Mouse (Mus musculus): Measurements from ENCODE around the gene Cenpo. TPM values are rescaled to one million over a fixed set of nuclear protein-coding genes. Genes with fewer than 3 reads are reported as not detected.

Cenpo gene
- polyA plus RNA-seq, 1 experiment, result 7.0 TPM

- TF ChIP-seq POLR2A (IDR thresholded peaks at IDR 0.05; ENCODE audit: low read depth, low read length) (no peak), CTCF (IDR thresholded peaks at IDR 0.05; ENCODE audit: extremely low read depth, insufficient read length, insufficient replicate concordance, low read depth, low read length) (no peak)
- 85% methylated on average over 9 of the region's 9 CpGs for WGBS
- Histone ChIP-seq H3K4me1 (ENCODE audit: control insufficient read depth, insufficient read depth, insufficient read length, low read length) (no peaks in the 10 kb centered on the region), H3K27me3 (ENCODE audit: control insufficient read depth, insufficient read depth, low read length) (no peaks in the 10 kb centered on the region), H3K4me3 (ENCODE audit: low read depth, low read length) (no peak overlapping the region), H3K36me3 (ENCODE audit: control insufficient read depth, insufficient read depth, low read length) (peaks cover 18% of the 10 kb centered on the region), H3K27ac (ENCODE audit: insufficient read depth, low read depth, low read length) (no peak overlapping the region)
Measured at GRCm38 (mm10) chr12:4211174-4211573, 22.9 kb downstream of the Cenpo start.

DNA sequence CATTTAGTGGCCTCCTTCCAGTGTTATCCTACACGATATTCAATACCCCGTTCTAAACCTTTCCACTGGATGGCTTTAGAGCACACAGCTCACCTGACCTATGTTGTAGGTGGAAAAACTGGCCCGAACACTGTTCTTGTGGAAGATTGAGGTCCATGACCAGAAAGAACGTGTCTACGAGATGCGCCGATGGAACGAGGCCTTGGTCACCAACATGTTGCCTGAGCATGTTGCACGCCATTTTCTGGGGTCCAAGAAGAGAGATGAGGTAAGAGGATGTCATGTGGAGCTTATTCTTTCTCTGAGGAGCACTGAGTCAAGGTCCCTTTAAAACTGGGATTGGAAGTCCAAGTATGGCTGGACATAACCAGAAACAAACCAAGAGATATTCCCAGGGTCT is 24.9 kb downstream of the Cenpo start:
- Histone ChIP-seq H3K4me1 (ENCODE audit: control insufficient read depth, insufficient read depth, insufficient read length, low read length) (no peaks in the 10 kb centered on the region), H3K36me3 (ENCODE audit: control insufficient read depth, insufficient read depth, low read length) (peaks cover 9% of the 10 kb centered on the region), H3K4me3 (ENCODE audit: low read depth, low read length) (no peak overlapping the region), H3K27me3 (ENCODE audit: control insufficient read depth, insufficient read depth, low read length) (no peaks in the 10 kb centered on the region), H3K27ac (ENCODE audit: insufficient read depth, low read depth, low read length) (no peak overlapping the region)
- TF ChIP-seq POLR2A (IDR thresholded peaks at IDR 0.05; ENCODE audit: low read depth, low read length) (no peak), CTCF (IDR thresholded peaks at IDR 0.05; ENCODE audit: extremely low read depth, insufficient read length, insufficient replicate concordance, low read depth, low read length) (no peak)
- WGBS, result 94% methylated on average over 9 of the region's 9 CpGs

- peaks cover 6% of the 10 kb centered on the region for H3K36me3 ChIP-seq (ENCODE audit: control insufficient read depth, insufficient read depth, low read length)
Measured at GRCm38 (mm10) chr12:4208405-4209133, 25.5 kb downstream of the Cenpo start.

DNA sequence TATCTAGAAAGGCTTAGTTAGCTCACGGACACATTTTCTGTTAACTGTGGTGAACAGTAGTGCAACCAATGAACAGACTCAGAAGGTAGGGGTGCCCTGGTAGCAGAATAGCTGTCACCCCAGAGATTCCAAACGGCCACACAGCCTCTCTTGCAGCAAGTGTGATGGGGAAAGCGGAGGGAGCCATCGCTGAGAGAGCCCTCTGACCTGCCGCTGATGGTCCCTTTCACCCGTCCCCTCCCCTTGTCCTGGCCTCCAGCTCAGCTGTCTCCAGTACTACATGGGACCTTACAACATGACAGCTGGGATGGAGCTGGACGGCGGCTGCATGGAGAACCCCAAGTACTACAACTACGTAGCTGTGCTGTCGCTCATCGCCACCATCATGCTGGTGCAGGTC is 28.0 kb downstream of the Cenpo start:
- H3K36me3 ChIP-seq (ENCODE audit: control insufficient read depth, insufficient read depth, low read length), result peaks cover 2% of the 10 kb centered on the region; the same call in 1 of the 2 replicates
- TF ChIP-seq CTCF (IDR thresholded peaks at IDR 0.05; ENCODE audit: extremely low read depth, insufficient read length, insufficient replicate concordance, low read depth, low read length) (no peak), POLR2A (IDR thresholded peaks at IDR 0.05; ENCODE audit: low read depth, low read length) (no peak)
- H3K27me3 ChIP-seq (ENCODE audit: control insufficient read depth, insufficient read depth, low read length), result no peaks in the 10 kb centered on the region
- 95% methylated on average over 11 of the region's 11 CpGs for WGBS
- no peak overlapping the region for H3K27ac ChIP-seq (ENCODE audit: insufficient read depth, low read depth, low read length)
- H3K4me1 ChIP-seq (ENCODE audit: control insufficient read depth, insufficient read depth, insufficient read length, low read length), result no peaks in the 10 kb centered on the region
- H3K4me3 ChIP-seq (ENCODE audit: low read depth, low read length), result no peak overlapping the region

More at GRCm38 (mm10) chr12:4208405-4209133, 25.5 kb downstream of the Cenpo start:
- no peaks in the 10 kb centered on the region for H3K4me1 ChIP-seq (ENCODE audit: control insufficient read depth, insufficient read depth, insufficient read length, low read length)
- TF ChIP-seq POLR2A (IDR thresholded peaks at IDR 0.05; ENCODE audit: low read depth, low read length), result no peak
- peak; percentile 19; the same call in 1 of the 2 replicates for TF ChIP-seq CTCF (IDR thresholded peaks at IDR 0.05; ENCODE audit: extremely low read depth, insufficient read length, insufficient replicate concordance, low read depth, low read length)
- H3K4me3 ChIP-seq (ENCODE audit: low read depth, low read length), result no peak overlapping the region
- H3K27ac ChIP-seq (ENCODE audit: insufficient read depth, low read depth, low read length), result no peak overlapping the region
- no peaks in the 10 kb centered on the region for H3K27me3 ChIP-seq (ENCODE audit: control insufficient read depth, insufficient read depth, low read length)
- 76% methylated on average over 15 of the region's 15 CpGs for WGBS

GRCm38 (mm10) chr12:4202206-4202605 is 31.9 kb downstream of the Cenpo start:
- no peaks in the 10 kb centered on the region for H3K27me3 ChIP-seq (ENCODE audit: control insufficient read depth, insufficient read depth, low read length)
- H3K4me1 ChIP-seq (ENCODE audit: control insufficient read depth, insufficient read depth, insufficient read length, low read length), result no peaks in the 10 kb centered on the region
- 94% methylated on average over 4 of the region's 4 CpGs for WGBS
- TF ChIP-seq POLR2A (IDR thresholded peaks at IDR 0.05; ENCODE audit: low read depth, low read length) (no peak), CTCF (IDR thresholded peaks at IDR 0.05; ENCODE audit: extremely low read depth, insufficient read length, insufficient replicate concordance, low read depth, low read length) (no peak)
- peaks cover 2% of the 10 kb centered on the region; the same call in 1 of the 2 replicates for H3K36me3 ChIP-seq (ENCODE audit: control insufficient read depth, insufficient read depth, low read length)
- no peak overlapping the region for H3K27ac ChIP-seq (ENCODE audit: insufficient read depth, low read depth, low read length)
- no peak overlapping the region for H3K4me3 ChIP-seq (ENCODE audit: low read depth, low read length)

- TF ChIP-seq CTCF (IDR thresholded peaks at IDR 0.05; ENCODE audit: extremely low read depth, insufficient read length, insufficient replicate concordance, low read depth, low read length) (no peak), POLR2A (IDR thresholded peaks at IDR 0.05; ENCODE audit: low read depth, low read length) (no peak)
- Histone ChIP-seq H3K27me3 (ENCODE audit: control insufficient read depth, insufficient read depth, low read length) (no peaks in the 10 kb centered on the region), H3K4me1 (ENCODE audit: control insufficient read depth, insufficient read depth, insufficient read length, low read length) (no peaks in the 10 kb centered on the region), H3K36me3 (ENCODE audit: control insufficient read depth, insufficient read depth, low read length) (peaks cover 3% of the 10 kb centered on the region; the same call in 1 of the 2 replicates), H3K27ac (ENCODE audit: insufficient read depth, low read depth, low read length) (no peak overlapping the region), H3K4me3 (ENCODE audit: low read depth, low read length) (no peak overlapping the region)
- 89% methylated on average over 13 of the region's 13 CpGs for WGBS
Measured at GRCm38 (mm10) chr12:4201454-4202200, 32.5 kb downstream of the Cenpo start.

- no peak for TF ChIP-seq CTCF (IDR thresholded peaks at IDR 0.05; ENCODE audit: extremely low read depth, insufficient read length, insufficient replicate concordance, low read depth, low read length)
- no peak for TF ChIP-seq POLR2A (IDR thresholded peaks at IDR 0.05; ENCODE audit: low read depth, low read length)
- WGBS, result 95% methylated on average over 11 of the region's 11 CpGs
- Histone ChIP-seq H3K27me3 (ENCODE audit: control insufficient read depth, insufficient read depth, low read length) (no peaks in the 10 kb centered on the region), H3K36me3 (ENCODE audit: control insufficient read depth, insufficient read depth, low read length) (0 out of 2 replicates have a peak, but pooled peaks cover 1% of the 10 kb centered on the region), H3K4me3 (ENCODE audit: low read depth, low read length) (no peak overlapping the region), H3K27ac (ENCODE audit: insufficient read depth, low read depth, low read length) (no peak overlapping the region), H3K4me1 (ENCODE audit: control insufficient read depth, insufficient read depth, insufficient read length, low read length) (no peaks in the 10 kb centered on the region)
Measured at GRCm38 (mm10) chr12:4199271-4199670, 34.8 kb downstream of the Cenpo start.

Data from small intestine, adult 2 months (tissue).